Mouse (Mus musculus): ENCODE measurements at regions not wholly inside any gene's neighbourhood (a gene's known extent, or its start where the extent isn't known, plus 50 kb on each side); places are given as distances from the start of the nearest gene placed in this dataset.

GRCm38 (mm10) chr9:32906233-32906872 is 270.3 kb downstream of the Ets1 start:
- no peak for DNase-seq (ENCODE audit: low read depth, low spot score)

GRCm38 (mm10) chr9:32910641-32911040 is 274.6 kb downstream of the Ets1 start:
- DNase-seq (ENCODE audit: low read depth, low spot score): no peak

GRCm38 (mm10) chr9:32915633-32916032 is 279.6 kb downstream of the Ets1 start:
- no peak for DNase-seq (ENCODE audit: low read depth, low spot score)

- DNase-seq (ENCODE audit: low read depth, low spot score): no peak
These were observed 280.7 kb downstream of the Ets1 start for GRCm38 (mm10) chr9:32916731-32917130.

GRCm38 (mm10) chr9:32923925-32924324 is 287.9 kb downstream of the Ets1 start:
- DNase-seq (ENCODE audit: low read depth, low spot score): no peak

DNA sequence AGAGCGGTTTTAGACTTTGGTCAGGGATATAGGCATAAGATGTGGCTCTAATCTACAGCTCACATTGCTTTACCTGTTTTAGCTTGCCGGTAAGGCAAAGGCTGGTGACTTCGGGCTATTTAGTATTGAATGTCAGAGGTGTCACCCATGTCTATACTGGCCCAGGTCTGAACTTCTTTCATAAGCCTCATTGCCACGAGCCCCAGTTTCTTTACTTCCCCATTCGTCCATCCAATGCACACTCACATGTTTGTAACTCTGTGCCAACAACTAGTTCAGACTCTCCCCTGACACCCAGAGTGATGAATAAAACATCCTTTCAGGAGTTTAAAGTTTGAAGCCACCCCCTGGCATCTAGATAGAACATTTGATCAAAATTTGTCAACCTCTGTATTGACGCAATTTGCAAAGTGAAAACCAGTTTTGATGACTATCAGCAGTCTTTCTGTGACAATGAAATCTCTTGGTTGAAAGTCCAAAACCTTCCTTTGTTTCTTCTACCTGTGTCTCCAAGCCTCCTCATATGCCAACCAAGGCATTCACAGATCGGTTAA is 288.4 kb downstream of the Ets1 start:
- no peak for DNase-seq (ENCODE audit: low read depth, low spot score)

DNA sequence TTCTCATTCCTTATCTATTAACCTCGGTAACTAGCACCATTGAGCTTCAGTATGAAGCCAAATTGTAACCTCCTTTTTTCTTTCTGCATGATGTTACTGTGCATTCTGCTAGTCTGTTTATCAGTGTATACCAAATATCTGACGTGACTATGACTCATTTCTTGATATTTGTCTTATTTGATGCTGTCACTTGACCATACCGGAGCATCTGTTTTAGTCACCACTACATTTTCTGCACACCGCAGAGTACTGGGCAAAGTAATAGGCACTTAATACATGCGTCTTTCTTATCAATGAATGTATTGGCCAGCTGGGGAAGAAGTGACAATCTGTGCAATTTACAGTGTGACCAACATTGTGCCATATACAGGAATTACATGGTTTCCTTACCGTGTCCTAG is 289.0 kb downstream of the Ets1 start:
- no peak for DNase-seq (ENCODE audit: low read depth, low spot score)

DNA sequence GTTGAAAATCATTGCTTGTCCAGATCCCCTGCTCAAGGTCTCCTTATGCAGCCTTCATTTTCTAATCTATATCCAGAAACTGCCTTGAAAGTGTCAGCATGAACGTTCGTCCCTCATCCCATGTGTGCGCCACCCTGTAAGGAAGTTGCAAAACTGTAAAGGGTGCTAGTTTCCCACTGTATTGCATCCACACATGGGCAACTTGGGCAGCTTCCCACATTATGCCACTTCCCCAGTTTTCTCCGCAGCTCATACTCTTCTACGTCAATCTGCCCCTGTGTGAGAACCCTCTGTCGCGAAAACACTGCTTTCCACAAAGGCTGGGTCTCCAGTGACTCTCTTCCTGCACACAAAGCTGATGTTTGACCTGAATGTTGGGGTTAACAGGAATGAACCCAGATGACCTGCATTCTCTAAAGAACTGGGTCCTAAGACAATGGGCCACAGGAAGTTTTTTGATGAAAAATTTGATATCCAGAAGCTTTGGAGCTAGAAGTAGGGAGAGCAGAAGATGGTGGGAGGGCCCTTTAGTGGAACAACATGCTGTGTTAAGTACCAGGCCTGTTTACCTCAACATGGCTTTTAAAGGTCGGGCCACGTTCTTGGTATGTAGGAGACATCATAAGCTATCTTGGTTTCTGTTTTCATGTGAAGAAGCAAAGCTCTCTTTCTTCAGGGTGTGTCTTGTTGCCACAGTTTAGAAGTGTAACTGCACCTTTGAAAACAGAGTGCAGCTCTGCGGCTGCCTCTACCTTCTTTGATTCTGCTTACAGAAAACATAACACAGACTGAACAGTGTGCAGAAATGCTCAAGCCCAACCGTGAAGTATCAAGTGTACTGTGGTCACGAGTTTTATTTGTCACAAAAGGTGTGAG is 289.9 kb downstream of the Ets1 start:
- DNase-seq (ENCODE audit: low read depth, low spot score): no peak

- no peak for DNase-seq (ENCODE audit: low read depth, low spot score)
These were observed 291.6 kb downstream of the Ets1 start for GRCm38 (mm10) chr9:32927656-32928055.

DNA sequence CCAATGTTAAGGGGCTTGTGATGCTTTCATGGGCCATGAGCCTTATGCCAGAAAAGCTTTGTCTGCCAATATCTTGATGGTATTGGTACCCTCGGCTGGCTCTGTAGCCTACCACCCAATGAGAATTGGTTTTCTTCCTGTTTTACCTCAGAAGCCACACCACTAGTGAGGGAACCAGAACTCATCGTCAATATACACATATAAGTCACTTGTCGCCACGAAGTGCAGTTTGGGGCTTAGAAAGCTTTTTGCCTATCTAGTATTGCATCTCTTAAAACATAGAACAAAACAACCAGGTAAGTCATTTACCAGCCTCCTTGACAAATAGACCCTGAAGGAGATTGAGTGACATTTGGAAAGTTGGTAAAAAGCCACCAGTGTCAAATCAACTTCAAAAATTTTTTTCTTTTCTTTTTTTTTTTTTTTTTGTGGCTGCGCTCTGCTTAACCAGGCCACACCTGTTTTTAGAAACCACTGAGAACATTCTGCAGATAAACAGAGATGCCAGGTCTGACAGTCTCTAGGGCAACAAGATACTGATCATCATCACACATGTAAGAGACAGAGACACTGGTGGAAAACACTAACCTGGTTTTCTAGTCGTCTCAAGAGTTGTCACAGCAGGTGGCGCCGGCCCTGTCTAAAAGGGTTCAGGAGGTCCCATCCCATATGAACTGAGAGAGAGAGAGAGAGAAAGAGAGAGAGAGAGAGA is 292.4 kb downstream of the Ets1 start:
- DNase-seq (ENCODE audit: low read depth, low spot score): no peak

- no peak for DNase-seq (ENCODE audit: low read depth, low spot score)
These were observed 293.3 kb downstream of the Ets1 start for GRCm38 (mm10) chr9:32929331-32929730.

DNA sequence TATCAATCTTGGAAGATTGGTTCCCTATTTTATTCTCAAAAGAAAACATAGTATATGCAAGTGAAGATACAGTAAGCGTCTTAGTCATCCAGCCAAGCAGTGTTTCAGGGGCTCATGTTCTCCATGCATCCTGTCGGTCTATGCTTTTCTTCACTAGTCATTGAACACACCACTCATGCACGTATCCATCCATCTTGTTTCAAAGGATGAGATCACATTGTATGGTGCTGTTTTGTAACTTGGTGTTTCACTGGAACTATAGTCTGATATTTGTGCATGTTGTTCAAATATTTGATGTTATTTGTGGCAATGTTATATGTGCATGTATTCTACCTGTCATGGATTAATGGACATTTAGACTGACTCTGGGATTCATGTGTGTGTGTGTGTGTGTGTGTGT is 293.8 kb downstream of the Ets1 start:
- DNase-seq (ENCODE audit: low read depth, low spot score): no peak

DNA sequence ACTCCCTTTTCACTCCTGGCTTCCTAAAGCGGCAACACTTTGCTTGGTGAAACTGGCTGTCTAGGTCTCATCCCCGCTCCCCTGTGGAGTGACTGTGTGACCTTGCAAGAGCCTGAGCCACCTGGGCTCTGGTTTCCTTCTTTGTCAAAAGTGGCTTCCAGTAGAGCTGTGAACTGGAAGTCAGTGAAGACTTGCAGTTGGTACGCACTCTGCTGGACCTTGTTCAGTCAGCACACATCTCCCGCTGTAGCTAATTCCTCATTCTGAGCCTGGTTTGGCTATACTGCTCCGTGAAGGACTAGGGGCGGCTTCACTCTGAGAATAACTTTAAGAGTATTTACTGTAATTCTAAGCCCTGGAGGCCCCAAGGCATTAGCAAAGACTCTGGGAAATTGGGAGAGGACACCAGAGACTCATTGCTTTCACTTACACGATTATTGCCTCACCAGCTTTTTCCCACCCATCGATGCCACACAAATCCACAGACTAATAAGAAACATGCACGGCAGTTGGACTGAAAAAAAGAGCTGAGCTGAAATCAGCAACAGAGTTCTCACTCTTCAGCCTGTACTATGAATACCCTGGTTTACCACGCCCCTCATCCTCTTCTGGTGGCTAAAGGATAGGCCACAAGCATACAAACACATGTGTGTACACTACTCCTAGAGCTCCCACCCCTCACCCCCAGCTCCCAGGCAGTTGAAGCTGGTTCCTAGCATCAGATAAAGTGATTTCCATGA is 295.4 kb downstream of the Ets1 start:
- DNase-seq (ENCODE audit: low read depth, low spot score): no peak

DNA sequence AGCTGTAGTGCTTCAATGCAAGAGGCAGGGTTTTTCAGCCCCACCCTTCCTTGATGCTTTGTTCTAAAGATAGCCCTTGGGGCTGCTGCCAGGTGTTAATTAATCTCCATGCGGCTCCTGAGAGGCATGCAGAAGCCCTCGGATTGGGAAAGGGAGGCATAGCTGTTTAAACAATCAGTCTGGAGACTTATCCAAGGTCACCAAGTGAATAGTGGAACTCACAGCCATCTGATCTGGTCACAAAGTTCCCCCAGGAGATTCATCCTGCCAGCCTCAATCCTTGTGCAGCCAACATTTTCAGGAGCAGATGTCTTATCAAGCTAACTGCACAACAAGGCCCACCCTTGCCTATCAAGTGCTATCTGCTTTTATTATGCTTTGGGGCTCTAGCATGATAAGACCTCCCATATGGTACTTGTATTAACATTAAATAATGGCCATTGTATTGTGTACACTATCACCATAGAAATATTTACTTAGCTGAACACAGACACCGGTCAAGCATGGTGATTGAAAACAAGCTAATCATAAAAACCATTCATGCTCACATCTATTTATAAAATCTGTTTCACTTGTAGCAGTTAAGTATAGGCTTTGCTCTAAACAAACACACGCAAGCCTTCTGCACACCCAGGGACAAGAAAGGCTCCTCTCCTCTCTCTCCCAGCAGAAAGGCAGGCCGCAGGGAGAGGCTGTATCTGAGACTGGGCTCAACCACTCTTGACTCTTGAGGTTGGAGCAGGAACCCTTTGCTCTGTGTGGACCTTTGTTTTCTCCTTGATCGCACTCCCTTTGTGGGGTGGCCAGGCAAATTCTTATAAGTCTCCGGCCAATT is 297.4 kb downstream of the Ets1 start:
- DNase-seq (ENCODE audit: low read depth, low spot score): no peak

- DNase-seq (ENCODE audit: low read depth, low spot score): no peak
These were observed 298.4 kb downstream of the Ets1 start for GRCm38 (mm10) chr9:32934436-32934835.

DNA sequence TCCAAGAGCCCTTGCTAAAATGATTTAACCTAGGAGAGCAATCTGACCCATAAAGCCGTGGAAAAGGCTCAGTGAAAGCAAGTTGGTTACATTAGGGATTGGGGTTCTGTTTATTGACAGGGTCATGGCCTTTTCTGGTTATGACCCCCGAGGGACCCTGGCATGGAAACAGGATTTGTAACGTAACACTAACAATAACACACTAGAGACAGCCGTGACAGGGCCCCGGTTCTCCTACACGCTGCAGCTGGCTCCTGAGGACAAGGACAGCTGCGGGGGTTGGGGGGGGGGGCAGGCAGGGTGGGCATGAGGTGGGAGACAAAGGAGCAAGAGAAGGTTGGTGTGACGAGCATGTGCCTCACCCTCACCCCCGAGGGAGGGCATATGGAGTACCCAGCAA is 300.4 kb downstream of the Ets1 start:
- peak; percentile 29 for DNase-seq (ENCODE audit: low read depth, low spot score)

DNA sequence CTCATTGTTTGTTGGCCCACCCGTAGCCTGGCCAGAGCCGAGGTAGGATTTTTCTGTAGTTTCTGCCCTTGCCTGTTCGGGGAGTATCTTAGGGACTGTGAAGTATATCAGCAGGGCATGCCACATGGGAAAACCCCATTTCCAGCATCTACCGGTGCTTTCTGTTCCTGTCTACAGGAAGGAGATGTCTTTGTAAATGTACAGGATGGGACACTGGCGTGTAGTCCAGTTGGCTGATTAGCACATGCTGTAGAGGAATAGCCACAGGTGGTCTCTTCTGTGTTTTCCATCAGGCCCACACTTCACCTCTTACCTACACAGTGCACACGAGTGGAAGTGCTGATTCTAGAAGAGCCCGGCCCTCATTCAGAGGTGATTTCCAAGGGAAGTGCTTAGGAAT is 301.4 kb downstream of the Ets1 start:
- DNase-seq (ENCODE audit: low read depth, low spot score): no peak

DNA sequence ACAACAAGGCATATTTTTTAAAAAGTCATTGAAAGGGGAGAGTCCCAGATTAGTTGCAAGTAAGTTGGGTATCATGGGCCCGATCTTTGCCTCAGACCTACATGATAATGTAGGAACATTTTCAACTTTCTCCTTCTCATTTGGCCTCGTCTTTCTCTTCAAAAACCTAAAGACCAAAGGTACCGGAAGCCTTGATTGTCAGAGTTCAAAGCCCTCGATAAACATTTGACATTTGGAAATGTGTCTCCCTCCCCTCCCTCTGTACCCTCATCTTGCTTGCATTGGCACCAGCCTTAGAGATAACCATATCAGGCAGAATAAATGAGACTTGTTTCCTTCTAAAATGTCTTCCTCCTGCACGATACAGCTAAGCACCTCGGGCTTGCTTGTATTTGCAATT is 302.8 kb downstream of the Ets1 start:
- no peak for DNase-seq (ENCODE audit: low read depth, low spot score)

GRCm38 (mm10) chr9:32939626-32940025 is 303.6 kb downstream of the Ets1 start:
- no peak for DNase-seq (ENCODE audit: low read depth, low spot score)

DNA sequence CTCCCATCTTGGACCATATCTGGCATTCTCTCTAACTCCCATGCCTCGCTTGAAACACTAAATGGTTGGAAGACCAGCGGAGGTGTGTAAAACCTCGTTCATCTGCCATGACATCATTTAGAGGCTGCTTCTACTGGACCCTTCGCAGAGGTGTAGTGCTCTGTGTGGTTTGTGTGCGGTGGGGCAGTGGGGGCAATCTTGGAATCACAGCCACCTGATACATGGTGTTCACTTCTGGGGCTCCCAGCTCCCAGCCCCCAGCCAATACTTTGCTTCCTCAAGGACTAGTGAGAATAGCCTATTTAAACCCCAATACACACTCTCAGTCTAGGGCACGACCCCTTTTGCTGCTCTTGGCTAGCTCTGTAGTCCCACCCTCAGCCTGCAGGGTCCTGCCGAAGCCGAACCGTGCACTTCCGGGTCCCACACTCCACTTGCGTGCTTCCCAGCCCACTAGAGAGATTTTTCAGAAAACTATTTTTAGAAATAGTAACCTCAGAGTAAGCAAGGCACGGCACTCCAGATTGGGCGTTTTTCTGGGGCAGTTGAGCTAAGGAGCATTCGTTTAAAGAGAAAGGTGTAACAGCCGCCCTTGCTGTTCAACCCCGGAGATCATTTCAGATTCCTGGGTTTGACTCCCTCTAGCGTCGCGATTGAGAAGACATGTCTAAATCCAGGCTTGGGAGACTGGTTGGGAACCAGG is 304.2 kb downstream of the Ets1 start:
- peak; percentile 80 for DNase-seq (ENCODE audit: low read depth, low spot score)
